In genomic region chr8:105305211-105306145, GRCm38 (mm10) we compare ENCODE assay signal across 8 mouse cellular contexts. TPM values are rescaled to one million over a fixed set of nuclear protein-coding genes. Genes with fewer than 3 reads are reported as not detected.
DNase-seq lines count a peak whose midpoint lies in the region; ATAC-seq and TF ChIP-seq lines count a peak whose summit lies in the region.

Elmo3 (plus strand) TSS chr8:105305601.

- peak within 1 kb of the TSS; percentile 87 for H3K4me2 ChIP-seq in heart, embryonic 11.5 days
- H3K4me2 ChIP-seq in kidney, embryonic 14.5 days (replicated peaks; ENCODE audit: low read depth, low read length): peak within 1 kb of the TSS; percentile 72
- peak within 1 kb of the TSS; percentile 9 for H3K4me2 ChIP-seq in neural tube, embryonic 14.5 days (ENCODE audit: low read depth, low read length)

- H3K27me3 ChIP-seq in MEL (ENCODE audit: control insufficient read depth in 1 of 2, insufficient read depth in 2 of 2, low read length in 2 of 2): no peaks in the 10 kb centered on the region
- H3K27me3 ChIP-seq in heart, embryonic 11.5 days (ENCODE audit: control insufficient read depth, insufficient read depth, low read length): no peaks in the 10 kb centered on the region
- no peaks in the 10 kb centered on the region for H3K27me3 ChIP-seq in kidney, embryonic 14.5 days (ENCODE audit: control insufficient read depth, insufficient read depth, low read length)
- no peaks in the 10 kb centered on the region for H3K27me3 ChIP-seq in neural tube, embryonic 14.5 days (ENCODE audit: control insufficient read depth, insufficient read depth, low read length)

- WGBS in heart, embryonic 11.5 days (ENCODE audit: insufficient replicate concordance): 7% methylated on average over 30 of the region's 30 CpGs
- WGBS in kidney, embryonic 14.5 days: 4% methylated on average over 30 of the region's 30 CpGs
- WGBS in lung, adult 2 months: 9% methylated on average over 30 of the region's 30 CpGs
- WGBS in neural tube, embryonic 14.5 days: 10% methylated on average over 28 of the region's 30 CpGs

- H3K4me1 ChIP-seq in MEL (ENCODE audit: control insufficient read depth in 1 of 2, insufficient read depth in 2 of 2, low read length in 2 of 2): peaks cover 0 to 29% of the 10 kb centered on the region in 2 experiments; a peak in 3 of 4 replicates
- H3K4me1 ChIP-seq in heart, embryonic 11.5 days (ENCODE audit: control insufficient read depth, insufficient read depth, low read length): peaks cover 26% of the 10 kb centered on the region
- H3K4me1 ChIP-seq in kidney, embryonic 14.5 days (ENCODE audit: control insufficient read depth, insufficient read depth, low read length): peaks cover 18% of the 10 kb centered on the region; the same call in 1 of the 2 replicates
- H3K4me1 ChIP-seq in lung, adult 2 months (ENCODE audit: control insufficient read depth, insufficient read depth, low read length): peaks cover 4% of the 10 kb centered on the region
- H3K4me1 ChIP-seq in neural tube, embryonic 14.5 days (ENCODE audit: control insufficient read depth, insufficient read depth, low read length): peaks cover 12% of the 10 kb centered on the region; the same call in 1 of the 2 replicates

- H3K9me3 ChIP-seq in MEL (replicated peaks; ENCODE audit: insufficient read depth, low read length): no peaks in the 10 kb centered on the region
- H3K9me3 ChIP-seq in heart, embryonic 11.5 days (replicated peaks; ENCODE audit: control insufficient read depth, low read length): no peaks in the 10 kb centered on the region
- no peaks in the 10 kb centered on the region for H3K9me3 ChIP-seq in kidney, embryonic 14.5 days (ENCODE audit: control insufficient read depth, low read length)
- H3K9me3 ChIP-seq in neural tube, embryonic 14.5 days (ENCODE audit: control insufficient read depth, low read length): no peaks in the 10 kb centered on the region

- no peak for TF ChIP-seq RAD21 in MEL (IDR thresholded peaks at IDR 0.05; ENCODE audit: low read depth, low read length)

- ATAC-seq in heart, embryonic 11.5 days (replicated peaks; ENCODE audit: insufficient number of reproducible peaks, low FRiP score, low TSS enrichment): peak; percentile 56
- ATAC-seq in kidney, embryonic 14.5 days (ENCODE audit: low FRiP score, low TSS enrichment): peak; percentile 87
- peak; percentile 46 for ATAC-seq in neural tube, embryonic 14.5 days (ENCODE audit: low read depth)

- peak in 1 of 2 experiments; percentile 40; a peak in 2 of 4 replicates for TF ChIP-seq POLR2A in MEL (IDR thresholded peaks at IDR 0.05; ENCODE audit: control insufficient read depth in 1 of 2, insufficient read depth in 1 of 2, low read depth in 1 of 2, low read length in 2 of 2, poor library complexity in 1 of 2)
- peak; percentile 75; the same call in 1 of the 2 replicates for TF ChIP-seq POLR2A in lung, adult 2 months (IDR thresholded peaks at IDR 0.05; ENCODE audit: borderline replicate concordance, extremely low read depth, low read depth, low read length)

- H3K36me3 ChIP-seq in MEL (ENCODE audit: control insufficient read depth in 1 of 2, insufficient read depth in 2 of 2, low read length in 2 of 2): peaks cover 16 to 33% of the 10 kb centered on the region in 2 experiments
- H3K36me3 ChIP-seq in heart, embryonic 11.5 days (ENCODE audit: control insufficient read depth, insufficient read depth, low read length): peaks cover 26% of the 10 kb centered on the region
- H3K36me3 ChIP-seq in kidney, embryonic 14.5 days (ENCODE audit: control insufficient read depth, insufficient read depth, low read length): peaks cover 60% of the 10 kb centered on the region
- peaks cover 33% of the 10 kb centered on the region for H3K36me3 ChIP-seq in neural tube, embryonic 14.5 days (ENCODE audit: control insufficient read depth, insufficient read depth, low read length)

- H3K27ac ChIP-seq in MEL (ENCODE audit: control insufficient read depth, low read depth, low read length): peak within 1 kb of the TSS; percentile 34
- peak within 1 kb of the TSS; percentile 64 for H3K27ac ChIP-seq in heart, embryonic 11.5 days (ENCODE audit: low read depth, low read length)
- H3K27ac ChIP-seq in kidney, embryonic 14.5 days (ENCODE audit: low read depth, low read length): peak within 1 kb of the TSS; percentile 69
- H3K27ac ChIP-seq in neural tube, embryonic 14.5 days (ENCODE audit: low read depth, low read length): 0 out of 2 replicates have a peak within 1 kb of the TSS, but pooled peaks have one; percentile 31

- DNase-seq in B cell, adult 2 months: peak; percentile 13 to 17
- DNase-seq in MEL (ENCODE audit: low read depth, low spot score): peak; percentile 34
- DNase-seq in cerebellum, postnatal 36 days: peak; percentile 75 to 79
- peak; percentile 83 for DNase-seq in lung, adult 2 months
- DNase-seq in urinary bladder, postnatal 4 days (ENCODE audit: low spot score in 2 of 2): peak; percentile 75 to 76

- TF ChIP-seq CTCF in MEL (IDR thresholded peaks at IDR 0.05 in 2 of 3, conservative IDR thresholded peaks at IDR 0.05 in 1 of 3; ENCODE audit: control insufficient read depth in 1 of 3, insufficient read depth in 1 of 3, low read depth in 2 of 3, low read length in 3 of 3, poor library complexity in 1 of 3, severe bottlenecking in 1 of 3): no peak; a peak in 1 of 6 replicates
- TF ChIP-seq CTCF in lung, adult 2 months (IDR thresholded peaks at IDR 0.05; ENCODE audit: insufficient read depth, low read length): no peak

- no peak within 1 kb of the TSS for H3K4me3 ChIP-seq in MEL (ENCODE audit: control insufficient read depth in 1 of 2, insufficient read depth in 1 of 2, low read depth in 2 of 2, low read length in 2 of 2)
- peak within 1 kb of the TSS; percentile 39 for H3K4me3 ChIP-seq in heart, embryonic 11.5 days (ENCODE audit: low read depth, low read length)
- peak within 1 kb of the TSS; percentile 38 for H3K4me3 ChIP-seq in kidney, embryonic 14.5 days (ENCODE audit: low read length)
- H3K4me3 ChIP-seq in lung, adult 2 months (replicated peaks; ENCODE audit: extremely low read depth, low read depth, low read length): peak within 1 kb of the TSS; percentile 52
- no peak within 1 kb of the TSS for H3K4me3 ChIP-seq in neural tube, embryonic 14.5 days (ENCODE audit: low read depth, low read length)

- H3K9ac ChIP-seq in MEL (ENCODE audit: control insufficient read depth, low read depth, low read length, poor library complexity, severe bottlenecking): no peak within 1 kb of the TSS
- H3K9ac ChIP-seq in heart, embryonic 11.5 days (ENCODE audit: low read depth, low read length): peak within 1 kb of the TSS; percentile 67
- H3K9ac ChIP-seq in kidney, embryonic 14.5 days (ENCODE audit: low read depth, low read length): peak within 1 kb of the TSS; percentile 60
- 0 out of 2 replicates have a peak within 1 kb of the TSS, but pooled peaks have one; percentile 12 for H3K9ac ChIP-seq in neural tube, embryonic 14.5 days (replicated peaks; ENCODE audit: low read depth, low read length)

- H3K79me2 ChIP-seq in MEL (ENCODE audit: control insufficient read depth, insufficient read depth, low read length, poor library complexity): peaks cover 7% of the 10 kb centered on the region

- no peak for TF ChIP-seq EP300 in MEL (IDR thresholded peaks at IDR 0.05; ENCODE audit: low read depth in 1 of 2, low read length in 2 of 2)

TF ChIP-seq in MEL, 35 proteins besides CTCF, POLR2A, EP300 and RAD21 (continues in another document):
- no peak for TF ChIP-seq USF1 (IDR thresholded peaks at IDR 0.05; ENCODE audit: low read depth, low read length)
- no peak for TF ChIP-seq MYB (IDR thresholded peaks at IDR 0.05; ENCODE audit: low read depth, low read length)
- 0 out of 2 replicates have a peak, but pooled peaks have one; percentile 14 for TF ChIP-seq SMC3 (IDR thresholded peaks at IDR 0.05; ENCODE audit: low read depth, low read length)
- TF ChIP-seq HCFC1 (IDR thresholded peaks at IDR 0.05; ENCODE audit: low read depth, low read length): no peak
- TF ChIP-seq NRF1 (IDR thresholded peaks at IDR 0.05; ENCODE audit: insufficient read depth, low read depth, low read length, poor library complexity, severe bottlenecking): no peak
- TF ChIP-seq CHD2 (IDR thresholded peaks at IDR 0.05; ENCODE audit: low read length): no peak
- no peak for TF ChIP-seq CHD1 (IDR thresholded peaks at IDR 0.05; ENCODE audit: low read depth, low read length)
- TF ChIP-seq ZNF384 (IDR thresholded peaks at IDR 0.05; ENCODE audit: low read depth, low read length): no peak
- no peak for TF ChIP-seq MXI1 (IDR thresholded peaks at IDR 0.05; ENCODE audit: low read depth, low read length)
- TF ChIP-seq SIN3A (IDR thresholded peaks at IDR 0.05; ENCODE audit: low read length): no peak
- TF ChIP-seq ZMIZ1 (IDR thresholded peaks at IDR 0.05; ENCODE audit: low read depth, low read length): peak; percentile 72
- no peak for TF ChIP-seq GATA1 (IDR thresholded peaks at IDR 0.05; ENCODE audit: low read depth, low read length)
- TF ChIP-seq BHLHE40 (IDR thresholded peaks at IDR 0.05; ENCODE audit: borderline replicate concordance, low read depth, low read length): no peak
- TF ChIP-seq E2F4 (IDR thresholded peaks at IDR 0.05; ENCODE audit: borderline replicate concordance, low read depth, low read length): no peak
- no peak for TF ChIP-seq ZC3H11A (IDR thresholded peaks at IDR 0.05; ENCODE audit: low read depth, low read length)
- TF ChIP-seq NELFE (IDR thresholded peaks at IDR 0.05; ENCODE audit: low read depth, low read length): no peak
- no peak for TF ChIP-seq MAFK (IDR thresholded peaks at IDR 0.05; ENCODE audit: borderline replicate concordance, low read depth, low read length)
- no peak for TF ChIP-seq ETS1 (IDR thresholded peaks at IDR 0.05; ENCODE audit: low read depth, low read length)
- TF ChIP-seq KAT2A (conservative IDR thresholded peaks at IDR 0.05; ENCODE audit: low read depth, low read length): no peak
- TF ChIP-seq MYC (IDR thresholded peaks at IDR 0.05; ENCODE audit: low read depth, low read length): no peak
- no peak for TF ChIP-seq RCOR1 (IDR thresholded peaks at IDR 0.05; ENCODE audit: low read depth, low read length)
- no peak for TF ChIP-seq ZKSCAN1 (IDR thresholded peaks at IDR 0.05; ENCODE audit: low read depth, low read length)
- peak; percentile 97 for TF ChIP-seq POLR2AphosphoS2 (IDR thresholded peaks at IDR 0.05; ENCODE audit: low read length)
- no peak for TF ChIP-seq ELF1 (IDR thresholded peaks at IDR 0.05; ENCODE audit: low read depth, low read length)

RNA-seq across cellular contexts. Expression of gene Elmo3, which starts in this region (rescaled TPM):
- 1.0 and 1.3 TPM in 2 replicates for total RNA-seq in MEL (2012; rRNA removed)
- polyA plus RNA-seq in MEL (2012; ENCODE audit: insufficient read depth in 1 of 2, insufficient read length in 2 of 2, low read depth in 1 of 2, low replicate concordance in 2 of 2, missing spikeins in 1 of 2): 1 to 10 TPM in 1 of 2 experiments, not detected in 1; 2.9 TPM
- polyA plus RNA-seq in heart, embryonic 11.5 days (2014; fragmentation: Nextera tagmentation; extraction: Ambion mirVana): 2.9 and 4.2 TPM in 2 replicates
- 6.1 and 9.4 TPM in 2 replicates for polyA plus RNA-seq in kidney, embryonic 14.5 days (2014; fragmentation: Nextera tagmentation; extraction: Ambion mirVana)
- 39.2 and 50.3 TPM in 2 replicates for polyA plus RNA-seq in lung, adult 2 months (2012; rRNA removed)
- 0.77 and 1.3 TPM in 2 replicates for polyA plus RNA-seq in neural tube, embryonic 14.5 days (2014; fragmentation: Nextera tagmentation; extraction: Ambion mirVana)

Comparison
In these comparisons a context has a peak if more than half of its experiments do, and no peak if none do; other contexts are left out.
1. DNase-seq: peak in every context shown above with its lines; median percentile 83 in lung, adult 2 months; 77 in cerebellum, postnatal 36 days; 76 in urinary bladder, postnatal 4 days; 34 in MEL; 15 in B cell, adult 2 months.
2. H3K4me3 ChIP-seq: peak in heart, embryonic 11.5 days (single experiment), kidney, embryonic 14.5 days (single experiment) and lung, adult 2 months (single experiment); none in MEL (0 of 2) and neural tube, embryonic 14.5 days (single experiment).
3. H3K4me2 ChIP-seq: peak in every context shown above with its lines; median percentile 87 in heart, embryonic 11.5 days; 72 in kidney, embryonic 14.5 days; 9 in neural tube, embryonic 14.5 days.
4. Peak in every context shown above with its lines, with median percentiles within 50 percentile points of each other: H3K27ac ChIP-seq and ATAC-seq.